Comparison of ENCODE assay signal across 23 mouse cellular contexts in the genomic region with DNA sequence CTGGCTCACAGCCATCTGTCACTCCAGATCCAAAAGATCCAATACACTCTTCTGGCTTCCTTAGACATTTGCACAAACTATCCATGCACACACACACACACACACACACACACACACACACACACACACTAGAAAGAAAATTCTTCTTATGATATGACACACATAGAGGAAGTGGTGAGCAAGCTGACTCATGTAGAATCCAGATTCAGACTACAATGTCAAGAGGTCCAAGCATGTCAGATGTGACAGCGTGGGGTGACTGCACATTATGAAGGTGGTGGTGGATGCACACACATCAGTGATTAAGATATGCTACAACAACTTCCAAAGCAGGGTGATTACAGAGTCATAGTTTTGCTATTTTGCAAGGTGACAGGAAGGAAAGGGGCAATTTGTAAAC. TPM values are rescaled to one million over a fixed set of nuclear protein-coding genes. Genes with fewer than 3 reads are reported as not detected.
DNase-seq lines count a peak whose midpoint lies in the region; ATAC-seq lines count a peak whose summit lies in the region.
"Had no signal": no experiment of that assay in that cellular context is flagged by ENCODE, and none has a peak within 500 bp of the region (broad histone marks: within the 10 kb centered on the region; RNA-seq: fewer than 3 reads in every experiment).

No protein-coding gene starts in this region.

- peak; percentile 21 for DNase-seq in 3134 (ENCODE audit: extremely low read depth, insufficient read length, low spot score)
- DNase-seq in B cell, adult 2 months, result peak; percentile 47 to 57
- DNase-seq in heart, adult 9 months (ENCODE audit: low spot score in 2 of 2), result no peak
- no peak for DNase-seq in left cerebral cortex, adult 11 months (ENCODE audit: low spot score)
- DNase-seq: adrenal gland, adult 8-10 months; cerebellum, adult 11-12 months; cerebellum, postnatal 14 days; embryo, embryonic 11 days; gastrocnemius, postnatal 10 days; heart, adult 2 months; kidney, postnatal 36 days; liver, embryonic 13.5 days; lung, adult 2 months; lung, postnatal 14 days; thymus, postnatal 14 days had no signal

- ATAC-seq in granulocyte monocyte progenitor cell, adult 5-6 weeks (replicated peaks; ENCODE audit: poor library complexity, severe bottlenecking), result peak; percentile 69
- ATAC-seq in megakaryocyte progenitor cell, adult 5-6 weeks (replicated peaks; ENCODE audit: poor library complexity), result peak; percentile 63
- ATAC-seq in CD4-positive, CD25-positive, alpha-beta regulatory T cell, adult 4 months, result no peak
- ATAC-seq: activated CD4-positive, CD25-positive, alpha-beta regulatory T cell, adult 4 months; forebrain, embryonic 14.5 days; hindbrain, embryonic 16.5 days; intestine, postnatal 0 days; midbrain, embryonic 16.5 days had no signal

RNA-seq across cellular contexts. Expression of a gene that starts 36.5 kb away (rescaled TPM):
- total RNA-seq in granulocyte monocyte progenitor cell, adult 5-6 weeks (2014; fragmentation: Nextera tagmentation), result 93.9 and 124 TPM in 2 replicates
- total RNA-seq in granulocyte monocyte progenitor cell, adult 5-6 weeks (2017), result 131 and 156 TPM in 2 replicates
- 106 and 124 TPM in 2 replicates for total RNA-seq in megakaryocyte progenitor cell, adult 5-6 weeks (2015)
- 164 and 165 TPM in 2 replicates for total RNA-seq in megakaryocyte progenitor cell, adult 5-6 weeks (2017)
- 100 to 1,000 TPM; 138 to 156 TPM for polyA plus RNA-seq in CD4-positive, CD25-positive, alpha-beta regulatory T cell, adult 4 months (2017; shearing (Covaris generic))

RNA-seq across cellular contexts. Expression of a gene that starts 51.2 kb away (rescaled TPM):
- total RNA-seq in granulocyte monocyte progenitor cell, adult 5-6 weeks (2014; fragmentation: Nextera tagmentation), result 76.4 and 85.5 TPM in 2 replicates
- 105 and 130 TPM in 2 replicates for total RNA-seq in granulocyte monocyte progenitor cell, adult 5-6 weeks (2017)
- total RNA-seq in megakaryocyte progenitor cell, adult 5-6 weeks (2015), result 117 and 122 TPM in 2 replicates
- total RNA-seq in megakaryocyte progenitor cell, adult 5-6 weeks (2017), result 97.9 and 109 TPM in 2 replicates
- 100 to 1,000 TPM; 139 to 156 TPM for polyA plus RNA-seq in CD4-positive, CD25-positive, alpha-beta regulatory T cell, adult 4 months (2017; shearing (Covaris generic))

RNA-seq across cellular contexts. Expression of a gene that starts 51.4 kb away (rescaled TPM):
- total RNA-seq in granulocyte monocyte progenitor cell, adult 5-6 weeks (2014; fragmentation: Nextera tagmentation), result 4.6 and 25.5 TPM in 2 replicates
- 0.52 and 4.2 TPM in 2 replicates for total RNA-seq in granulocyte monocyte progenitor cell, adult 5-6 weeks (2017)
- 4.9 and 8.8 TPM in 2 replicates for total RNA-seq in megakaryocyte progenitor cell, adult 5-6 weeks (2015)
- 6.3 and 13.5 TPM in 2 replicates for total RNA-seq in megakaryocyte progenitor cell, adult 5-6 weeks (2017)
- 10 to 100 TPM; 13.9 to 24.9 TPM for polyA plus RNA-seq in CD4-positive, CD25-positive, alpha-beta regulatory T cell, adult 4 months (2017; shearing (Covaris generic))

Comparison
In these comparisons a context has a peak if more than half of its experiments do, and no peak if none do; other contexts are left out.
1. DNase-seq: peak in 3134 (single experiment) and B cell, adult 2 months (2 of 2); none in heart, adult 9 months (0 of 2) and left cerebral cortex, adult 11 months (single experiment).